Mouse (Mus musculus) ovary, postnatal 10 days (tissue): ENCODE measurements around the gene Igf2bp1.

Experiments used
- DNase-seq: peaks from one replicate; pipeline ENCODE4 v3.0.0; 2022; ENCODE audit warnings: low spot score

Gene Igf2bp1

DNA sequence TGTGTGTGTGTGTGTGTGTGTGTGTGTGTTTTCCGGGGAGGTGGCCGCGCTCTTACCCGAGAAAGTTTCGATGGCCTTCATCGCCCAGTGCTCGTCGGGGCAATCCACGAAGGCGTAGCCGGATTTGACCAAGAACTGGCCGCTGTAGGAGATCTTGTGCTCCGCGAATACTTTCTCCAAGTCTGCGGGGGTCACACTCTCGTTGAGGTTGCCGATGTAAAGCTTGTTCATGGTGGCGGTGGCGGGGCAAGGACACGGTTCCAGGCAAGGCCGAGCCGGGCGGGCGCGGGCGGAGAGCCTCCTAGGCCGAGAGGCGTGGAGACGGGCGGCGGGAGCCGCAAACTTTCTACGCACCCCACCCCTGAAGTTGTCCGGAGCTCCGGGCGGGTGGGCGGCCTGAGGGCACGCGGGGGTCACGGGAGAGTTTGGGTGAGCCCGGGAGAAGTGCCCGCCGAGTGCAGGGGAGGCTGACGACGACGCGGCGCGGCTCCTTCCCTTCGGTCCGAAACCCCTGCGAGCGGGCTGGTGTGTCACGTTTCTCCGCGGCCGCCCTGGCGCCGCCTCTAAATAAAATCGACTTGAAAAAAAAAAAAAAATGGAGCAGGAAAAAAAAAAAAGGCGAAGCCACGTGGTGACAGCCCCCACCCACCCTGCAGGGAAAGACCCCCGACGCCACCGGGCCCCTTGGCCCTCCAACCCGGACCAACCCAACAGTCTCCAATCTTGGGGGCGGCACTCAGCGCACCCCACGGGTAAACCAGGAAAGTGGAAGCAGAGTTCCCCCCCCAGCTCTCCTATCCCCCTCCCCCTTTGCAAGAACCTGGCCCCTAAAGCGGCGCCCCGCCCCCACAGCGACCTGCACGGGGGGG, at the start of gene Igf2bp1:
Gene Igf2bp1 (minus strand): TSS at position 538 of the 869 bp plus-strand sequence.
- no peak for DNase-seq

DNA sequence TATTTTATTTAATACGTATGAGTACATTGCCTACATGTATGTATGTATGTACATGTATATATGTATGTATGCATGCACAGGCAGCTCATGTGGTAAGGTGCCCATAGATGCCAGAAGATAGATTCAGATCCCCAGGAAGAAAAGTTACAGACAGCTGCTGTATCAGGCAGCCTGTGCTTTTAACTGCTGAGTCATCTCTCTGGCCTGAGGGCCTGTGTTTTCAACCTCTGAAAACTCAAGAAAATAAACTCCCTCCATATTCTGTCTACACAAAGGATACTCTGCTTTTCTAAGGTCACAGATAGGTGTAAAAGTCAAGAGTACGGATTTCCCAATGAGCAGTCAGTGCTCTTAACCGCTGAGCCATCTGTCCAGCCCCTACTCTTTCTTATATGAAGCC, 45.1 kb upstream of the Igf2bp1 start:
- DNase-seq, result no peak

- DNase-seq, result no peak
These were observed 44.2 kb upstream of the Igf2bp1 start for GRCm38 (mm10) chr11:96049939-96050338.

- DNase-seq, result no peak
These were observed 42.0 kb upstream of the Igf2bp1 start for GRCm38 (mm10) chr11:96047469-96048373.

- DNase-seq, result no peak
These were observed 41.1 kb upstream of the Igf2bp1 start for GRCm38 (mm10) chr11:96046793-96047192.

DNA sequence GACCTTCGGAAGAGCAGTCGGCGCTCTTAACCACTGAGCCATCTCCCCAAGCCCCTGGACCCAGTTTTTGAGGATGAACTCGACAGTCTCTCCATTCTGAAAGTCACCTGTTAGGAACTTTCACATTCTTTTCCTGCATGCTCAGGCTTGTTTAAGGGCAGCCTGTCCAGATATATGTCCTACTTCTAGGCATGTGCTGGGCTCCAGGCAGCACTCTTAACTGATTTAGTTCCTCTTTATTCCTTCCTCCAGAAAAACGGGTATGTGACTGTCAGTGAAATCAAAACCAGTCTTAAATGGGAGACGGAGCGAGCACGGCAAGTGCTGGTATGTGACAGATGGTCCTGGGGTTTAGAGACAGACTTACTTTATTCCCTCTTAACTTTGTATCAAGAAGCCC, 40.3 kb upstream of the Igf2bp1 start:
- no peak for DNase-seq

DNA sequence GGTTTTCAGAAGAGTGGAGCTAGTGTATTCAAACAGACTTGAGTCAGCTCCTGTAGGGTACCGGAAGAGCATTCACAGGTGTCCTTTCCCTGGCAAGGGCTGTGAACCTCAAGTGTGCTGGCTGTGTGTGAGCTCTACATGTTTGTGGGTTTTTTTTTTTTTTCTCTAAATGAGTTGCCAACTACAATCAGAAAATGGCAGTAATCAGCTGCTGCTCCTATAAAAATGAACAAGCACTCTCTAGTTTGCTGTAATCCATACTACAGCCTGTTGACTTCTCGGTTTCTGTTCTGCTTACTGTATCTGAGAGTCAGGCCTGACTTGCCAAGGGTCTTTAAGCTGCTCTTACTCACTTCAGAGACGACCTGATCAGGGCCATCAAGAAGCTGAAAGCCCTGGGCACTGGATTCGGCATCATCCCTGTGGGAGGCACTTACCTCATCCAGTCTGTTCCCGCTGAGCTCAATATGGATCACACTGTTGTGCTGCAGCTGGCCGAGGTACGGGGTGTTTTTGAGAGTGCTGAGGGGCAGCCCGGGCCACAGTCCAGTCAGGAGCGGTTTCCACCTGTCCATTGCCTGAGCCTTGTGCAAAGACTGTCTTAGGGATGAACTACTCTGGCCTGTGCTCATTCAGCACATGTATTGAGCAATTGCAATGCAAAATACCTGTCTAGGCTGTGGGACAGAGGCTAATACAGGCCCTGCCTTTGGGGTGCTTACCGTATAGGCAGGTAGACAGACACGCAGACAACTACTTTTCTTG, 39.2 kb upstream of the Igf2bp1 start:
- DNase-seq, result no peak

DNA sequence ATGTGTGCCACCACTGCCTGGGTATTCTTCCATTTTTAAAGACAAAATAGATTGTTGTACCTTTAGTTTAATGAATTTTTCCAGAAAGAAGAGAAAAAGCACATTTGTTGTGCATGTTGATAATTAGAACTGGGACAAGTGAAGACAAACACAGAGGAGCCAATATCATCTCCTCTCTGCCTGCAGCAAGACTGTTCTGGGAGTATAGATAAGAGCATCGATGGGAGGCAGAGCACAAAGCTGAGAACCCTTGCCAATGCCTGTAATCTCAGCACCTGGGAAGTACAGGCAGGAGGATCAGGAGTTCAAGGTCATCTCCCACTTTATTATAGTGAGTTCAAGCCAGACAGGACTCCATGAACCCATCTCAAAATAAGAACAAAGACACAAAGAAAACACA, 32.8 kb upstream of the Igf2bp1 start:
- DNase-seq, result no peak

GRCm38 (mm10) chr11:96037499-96037898, 31.8 kb upstream of the Igf2bp1 start:
- DNase-seq, result no peak

GRCm38 (mm10) chr11:96035133-96035532, 29.4 kb upstream of the Igf2bp1 start:
- DNase-seq, result no peak

- DNase-seq, result peak; percentile 93
These were observed 28.9 kb upstream of the Igf2bp1 start, which contains the start of gene Snf8 for GRCm38 (mm10) chr11:96034596-96035052. Snf8 (plus strand) TSS chr11:96034885.

- no peak for DNase-seq
These were observed 28.4 kb upstream of the Igf2bp1 start for GRCm38 (mm10) chr11:96034116-96034515.

- DNase-seq, result no peak
These were observed 27.5 kb upstream of the Igf2bp1 start for GRCm38 (mm10) chr11:96033264-96033663.

DNA sequence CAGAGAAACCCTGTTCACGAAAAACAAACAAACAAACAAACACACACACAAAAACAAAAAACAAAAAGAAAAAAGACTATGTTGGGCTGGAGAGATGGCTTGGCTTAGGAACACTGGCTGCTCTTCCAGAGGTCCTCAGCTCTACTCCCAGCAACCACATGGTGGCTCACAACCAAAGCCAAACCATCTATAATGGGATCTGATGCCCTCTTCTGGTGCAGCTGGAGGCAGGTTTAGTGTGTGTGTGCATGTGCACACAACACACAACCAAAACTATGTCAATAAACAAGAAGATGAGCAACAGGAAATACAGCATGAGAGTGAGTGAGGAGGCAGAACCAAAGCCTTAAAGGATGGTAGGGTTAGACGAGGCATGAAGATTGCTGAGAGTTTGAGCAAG, 26.0 kb upstream of the Igf2bp1 start:
- DNase-seq, result no peak

GRCm38 (mm10) chr11:96030571-96030970, 24.8 kb upstream of the Igf2bp1 start:
- DNase-seq, result no peak

DNA sequence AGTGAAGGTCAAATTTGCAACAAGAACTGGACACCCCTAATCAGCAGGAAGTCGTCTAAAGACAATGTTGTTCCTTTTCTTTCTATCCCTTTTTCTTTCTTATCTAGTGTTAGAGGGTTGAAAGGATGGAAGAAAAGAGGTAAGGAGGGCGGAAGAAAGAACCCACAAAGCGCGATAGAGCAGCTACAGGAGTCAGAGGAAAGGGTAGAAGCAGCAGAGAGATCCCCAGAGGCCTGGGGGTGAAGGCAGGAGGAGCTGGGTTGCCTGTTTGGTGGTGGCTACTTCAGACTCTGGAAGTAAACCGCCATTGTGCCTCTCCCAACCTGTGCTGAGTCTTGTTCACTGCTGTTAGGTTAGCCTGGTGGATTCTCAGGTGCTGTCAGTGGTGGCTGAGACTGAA, 22.4 kb upstream of the Igf2bp1 start:
- no peak for DNase-seq

- no peak for DNase-seq
These were observed 14.9 kb upstream of the Igf2bp1 start for GRCm38 (mm10) chr11:96020622-96021021.

DNA sequence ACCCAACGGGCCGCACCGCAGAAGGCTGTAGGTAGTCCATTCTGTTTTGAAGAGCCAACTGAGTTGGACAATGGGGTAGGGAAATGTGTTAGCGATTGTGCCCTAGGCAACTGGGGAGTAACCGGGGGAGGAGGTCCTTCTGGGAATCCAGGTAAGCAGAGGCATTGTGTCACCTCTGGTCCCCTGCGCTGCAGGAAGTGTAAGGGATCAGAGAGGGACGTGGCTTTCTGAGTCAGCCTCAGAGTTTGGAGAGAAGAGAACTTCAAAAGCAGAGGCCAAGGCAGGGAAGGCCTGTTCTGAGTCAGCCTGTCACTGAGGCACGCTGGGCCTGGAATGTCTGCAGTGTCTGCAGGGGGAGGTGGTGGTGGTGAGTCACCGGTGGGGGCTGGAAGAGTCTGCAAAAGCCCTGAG, 12.2 kb upstream of the Igf2bp1 start:
- DNase-seq, result no peak

- no peak for DNase-seq
These were observed 9.7 kb upstream of the Igf2bp1 start for GRCm38 (mm10) chr11:96015421-96015820.

DNA sequence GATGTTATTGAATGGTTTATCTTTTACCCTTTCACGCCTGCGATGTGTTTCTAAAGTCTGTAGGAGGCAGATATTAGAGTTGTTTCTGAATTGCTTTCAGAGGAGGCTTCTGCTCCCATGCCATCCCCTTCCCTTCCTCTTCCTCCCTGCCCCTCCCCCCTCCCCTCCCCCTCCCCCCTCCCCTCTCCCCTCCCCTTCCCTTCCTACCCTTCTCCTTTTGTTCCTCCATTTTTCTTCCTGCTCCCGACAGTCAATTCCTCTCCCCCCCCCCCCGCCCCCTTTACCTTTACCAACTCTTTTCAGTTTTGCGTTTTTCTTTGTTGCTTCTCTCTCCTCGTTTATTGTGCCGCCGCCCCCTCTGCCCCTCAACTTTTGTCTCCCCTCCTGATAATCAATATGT, 6.2 kb upstream of the Igf2bp1 start:
- no peak for DNase-seq

- DNase-seq, result no peak
These were observed 3.1 kb upstream of the Igf2bp1 start for GRCm38 (mm10) chr11:96008827-96009226.
